Mouse (Mus musculus) midbrain, embryonic 11.5 days (tissue): ENCODE data around the gene Lef1. TPM values are rescaled to one million over a fixed set of nuclear protein-coding genes. Genes with fewer than 3 reads are reported as not detected.

Experiments
- ATAC-seq: fragments of 200-750 bp; cut with Nextera tagmentation; 2 replicates; pipeline ENCODE4 v1.8.0; 2017; ENCODE audit warnings: moderate TSS enrichment, moderate library complexity; ENCODE audit not compliant: low FRiP score
- DNase-seq: peaks from one replicate; pipeline ENCODE4 v3.0.0; 2015; ENCODE audit warnings: low spot score; ENCODE audit errors: missing footprints
- H3K27ac ChIP-seq: fragments of 300-500 bp; sonication (generic); 2 replicates; pipeline ENCODE4 v1.5.1; 2014; ENCODE audit warnings: low read depth, low read length
- H3K27me3 ChIP-seq: fragments of 300-500 bp; sonication (generic); 2 replicates; pipeline ENCODE4 v1.6.1; 2014; ENCODE audit warnings: mild to moderate bottlenecking, low read length, moderate library complexity, mixed read lengths; ENCODE audit not compliant: control insufficient read depth, insufficient read depth
- H3K36me3 ChIP-seq: fragments of 300-500 bp; sonication (generic); 2 replicates; pipeline ENCODE4 v1.6.1; 2014; ENCODE audit warnings: mild to moderate bottlenecking, low read length, moderate library complexity, mixed read lengths; ENCODE audit not compliant: control insufficient read depth, insufficient read depth
- H3K4me1 ChIP-seq: fragments of 300-500 bp; sonication (generic); 2 replicates; pipeline ENCODE4 v1.6.1; 2014; ENCODE audit warnings: low read length; ENCODE audit not compliant: control insufficient read depth, insufficient read depth
- H3K4me2 ChIP-seq: fragments of 300-500 bp; sonication (generic); 2 replicates; pipeline ENCODE4 v1.6.1; 2014; ENCODE audit warnings: mild to moderate bottlenecking, moderate library complexity
- H3K4me3 ChIP-seq: fragments of 300-500 bp; sonication (generic); 2 replicates; pipeline ENCODE4 v1.5.1; 2014; ENCODE audit warnings: low read depth, low read length
- H3K9ac ChIP-seq: fragments of 300-500 bp; sonication (generic); 2 replicates; pipeline ENCODE4 v1.6.1; 2014; ENCODE audit warnings: low read length
- H3K9me3 ChIP-seq: fragments of 300-500 bp; sonication (generic); 2 replicates; pipeline ENCODE4 v1.6.1; 2016; ENCODE audit warnings: low read length; ENCODE audit not compliant: control insufficient read depth
- WGBS: fragments of 180-500 bp; shearing (Covaris S2); extraction: QIAGEN DNeasy Blood & Tissue Kit; methylation state at CpG from one replicate; pipeline ENCODE4 v1.1.7; 2014; 5-methylcytosine and 5-hydroxymethylcytosine counted together
- polyA plus RNA-seq: library from polyadenylated mRNA; unstranded; fragments of >200 nt; fragmentation: Nextera tagmentation; extraction: Ambion mirVana; gene quantifications from 2 replicates; pipeline ENCODE4 v1.2.1, GENCODE M21; 2014

Lef1 gene
- polyA plus RNA-seq, 1 experiment from 2014 or later, result 66.9 TPM

DNA sequence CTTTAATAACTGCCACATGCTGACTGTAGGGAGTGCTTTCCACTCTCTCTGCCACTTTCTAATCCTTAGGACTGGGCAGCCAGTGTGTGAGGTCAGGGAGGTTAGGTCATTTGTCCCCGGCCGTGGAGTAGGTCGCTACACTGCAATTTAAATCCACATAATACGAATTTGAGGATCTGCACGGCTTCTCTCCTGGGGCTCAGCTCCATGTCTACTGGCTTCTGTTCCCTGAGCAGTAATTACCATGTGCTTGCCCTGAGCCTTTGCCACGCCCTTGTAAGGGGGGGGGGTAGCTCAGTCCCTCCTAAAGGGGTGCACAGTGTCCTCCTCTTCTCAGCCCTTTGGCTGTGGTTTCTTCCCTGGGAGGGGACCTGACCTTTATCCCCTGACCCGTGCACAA is 92.0 kb downstream of the Lef1 start:
- Histone ChIP-seq H3K27ac (no peak overlapping the region), H3K9me3 (no peaks in the 10 kb centered on the region), H3K4me3 (no peak overlapping the region), H3K4me1 (peaks cover 7% of the 10 kb centered on the region), H3K27me3 (no peaks in the 10 kb centered on the region), H3K4me2 (no peak overlapping the region), H3K36me3 (no peaks in the 10 kb centered on the region), H3K9ac (no peak overlapping the region)
- ATAC-seq, result peak; percentile 67
- peak; percentile 88 for DNase-seq
- 23% methylated on average over 7 of the region's 7 CpGs for WGBS

DNA sequence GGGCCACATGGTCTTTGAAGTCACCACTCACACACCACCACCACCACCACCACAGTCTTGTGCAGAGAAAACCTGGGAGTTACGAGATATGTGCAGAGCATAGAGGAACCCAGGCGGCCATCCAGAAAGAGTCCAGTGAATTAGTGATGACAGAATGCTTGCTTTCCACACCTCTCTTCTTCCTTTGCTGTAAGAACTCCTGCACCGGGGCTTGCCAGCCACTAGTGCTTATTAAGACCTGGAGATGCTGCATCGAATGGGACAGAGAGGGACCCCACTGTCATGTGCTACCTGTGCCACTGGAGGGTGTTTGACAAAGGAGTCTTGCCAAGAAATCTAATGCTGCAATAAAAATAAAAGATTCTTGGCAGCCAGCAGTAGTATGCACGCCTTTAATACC is 97.6 kb downstream of the Lef1 start:
- ATAC-seq (no peak; the same call in 1 of the 2 replicates), DNase-seq (no peak)
- no peaks in the 10 kb centered on the region for H3K9me3 ChIP-seq
- H3K27me3 ChIP-seq, result no peaks in the 10 kb centered on the region
- WGBS, result 84% methylated on average over 5 of the region's 5 CpGs
- H3K27ac ChIP-seq, result no peak overlapping the region
- no peak overlapping the region for H3K4me3 ChIP-seq
- H3K4me1 ChIP-seq, result peaks cover 4% of the 10 kb centered on the region
- H3K9ac ChIP-seq, result no peak overlapping the region
- no peaks in the 10 kb centered on the region for H3K36me3 ChIP-seq
- H3K4me2 ChIP-seq, result no peak overlapping the region

DNA sequence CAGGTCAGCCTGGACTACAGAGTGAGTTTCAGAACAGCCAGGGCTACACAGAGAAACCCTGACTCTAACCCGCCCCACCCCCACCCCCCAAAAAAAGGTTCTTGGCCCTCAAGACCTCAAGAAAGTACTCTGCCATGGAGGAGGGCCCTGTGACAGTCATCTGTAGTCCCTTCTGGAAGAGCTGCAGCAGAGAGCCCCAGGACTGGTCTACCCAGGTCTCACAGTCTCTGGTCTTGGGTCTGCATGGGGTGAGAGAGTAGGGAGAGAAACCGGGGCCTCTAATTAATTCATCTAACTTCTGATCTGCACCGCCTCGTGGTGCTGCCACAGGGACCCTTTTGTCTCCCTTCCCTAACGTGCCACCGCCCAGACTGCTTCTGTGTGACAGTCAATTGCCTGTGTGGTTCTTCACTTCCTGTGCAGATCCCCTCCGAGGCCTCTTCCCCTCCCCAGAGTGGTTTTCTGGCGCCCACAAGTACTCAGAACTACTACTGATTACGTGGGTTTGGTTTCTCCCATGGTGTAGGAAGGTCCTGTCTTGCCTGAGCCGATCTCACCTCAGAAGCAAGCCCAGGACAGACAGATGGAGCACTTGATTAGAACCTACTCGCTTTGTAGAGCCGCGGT is 98.1 kb downstream of the Lef1 start:
- no peak overlapping the region for H3K27ac ChIP-seq
- no peak for DNase-seq
- H3K9me3 ChIP-seq, result no peaks in the 10 kb centered on the region
- H3K4me1 ChIP-seq, result peaks cover 4% of the 10 kb centered on the region; the same call in 1 of the 2 replicates
- WGBS, result 60% methylated on average over 13 of the region's 13 CpGs
- no peaks in the 10 kb centered on the region for H3K36me3 ChIP-seq
- H3K4me3 ChIP-seq, result no peak overlapping the region
- ATAC-seq, result peak; percentile 66
- H3K9ac ChIP-seq, result no peak overlapping the region
- no peaks in the 10 kb centered on the region for H3K27me3 ChIP-seq
- no peak overlapping the region for H3K4me2 ChIP-seq

DNA sequence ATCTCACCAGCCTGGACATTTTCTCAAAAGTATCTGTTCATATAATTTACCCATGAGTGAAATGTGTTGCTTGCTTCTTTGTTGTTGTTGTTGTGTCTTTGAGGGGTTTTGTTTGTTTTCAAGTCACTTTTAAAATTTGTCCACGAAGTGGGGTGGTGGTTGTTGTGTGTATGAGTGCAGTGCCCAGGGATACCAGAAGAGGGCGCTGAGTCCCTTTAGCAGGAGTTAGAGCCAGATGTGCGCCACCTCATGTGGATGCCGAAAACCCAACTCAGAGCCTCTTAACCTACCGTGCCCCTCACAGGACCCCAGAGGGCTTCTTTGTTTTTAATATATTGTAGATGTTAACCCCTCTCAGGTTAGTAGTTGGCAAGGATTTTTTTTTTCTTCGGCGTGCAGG is 101.9 kb downstream of the Lef1 start:
- Histone ChIP-seq H3K4me3 (no peak overlapping the region), H3K36me3 (no peaks in the 10 kb centered on the region)
- WGBS, result 82% methylated on average over 7 of the region's 7 CpGs

DNA sequence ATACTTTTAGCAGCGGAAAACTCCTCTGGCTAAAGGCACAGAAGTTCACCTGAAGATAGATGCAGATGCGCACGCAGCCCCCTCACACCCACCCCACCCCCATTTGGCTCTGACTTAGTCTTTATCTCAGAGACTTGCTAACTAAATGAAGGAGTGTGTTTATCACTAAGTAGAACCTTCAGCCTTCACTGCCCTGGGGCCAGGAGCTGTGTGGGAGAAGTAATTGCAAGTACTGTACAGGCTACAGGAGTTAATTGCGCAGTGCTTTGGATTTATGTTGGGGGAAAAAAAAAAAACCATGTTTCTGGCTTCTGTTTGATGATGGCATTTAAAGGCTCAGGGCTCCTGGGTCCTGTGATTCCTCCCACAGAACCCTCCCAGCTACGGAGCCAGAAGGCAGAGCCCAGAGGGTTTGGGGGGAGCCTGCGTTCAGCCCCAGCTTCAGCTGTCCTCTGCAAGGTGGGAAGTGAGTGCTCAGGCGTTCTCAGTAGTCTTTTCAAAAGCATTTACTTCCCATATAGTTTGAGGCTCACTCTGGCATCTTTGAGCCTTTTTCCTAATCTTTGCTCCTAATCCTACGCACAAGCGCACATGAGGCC is 103.9 kb downstream of the Lef1 start:
- ATAC-seq, result no peak
- H3K27ac ChIP-seq, result no peak overlapping the region
- WGBS, result 90% methylated on average over 9 of the region's 9 CpGs

More for the DNA sequence above, 101.9 kb downstream of the Lef1 start:
- Histone ChIP-seq H3K27me3 (no peaks in the 10 kb centered on the region), H3K9me3 (no peaks in the 10 kb centered on the region), H3K27ac (no peak overlapping the region), H3K4me1 (peaks cover 4% of the 10 kb centered on the region; the same call in 1 of the 2 replicates), H3K4me2 (no peak overlapping the region), H3K9ac (no peak overlapping the region)
- ATAC-seq (no peak), DNase-seq (no peak)

DNA sequence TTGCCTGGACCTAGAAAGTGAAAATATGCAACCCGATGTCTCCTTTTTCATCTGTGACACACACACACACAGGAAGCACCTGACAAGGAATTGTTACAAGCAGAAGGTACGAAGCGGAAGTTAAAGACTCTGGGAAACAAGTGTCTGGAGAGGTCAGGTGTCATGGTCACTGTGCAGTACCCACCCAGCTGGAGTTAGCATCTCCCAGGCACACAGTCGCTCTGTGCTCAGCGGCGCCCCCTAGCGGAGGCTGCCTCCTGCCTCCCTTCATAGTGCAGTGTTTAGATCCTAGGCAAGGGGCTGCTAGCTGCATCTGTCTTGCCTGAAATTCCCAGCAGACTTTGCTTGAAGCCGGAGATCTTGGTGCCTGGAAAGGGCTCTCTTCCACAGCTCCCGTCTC is 104.6 kb downstream of the Lef1 start:
- Histone ChIP-seq H3K4me2 (no peak overlapping the region), H3K9ac (no peak overlapping the region), H3K36me3 (no peaks in the 10 kb centered on the region), H3K27ac (no peak overlapping the region), H3K9me3 (no peaks in the 10 kb centered on the region), H3K4me1 (no peaks in the 10 kb centered on the region), H3K4me3 (no peak overlapping the region), H3K27me3 (no peaks in the 10 kb centered on the region)
- ATAC-seq (no peak), DNase-seq (peak; percentile 91)
- WGBS, result 72% methylated on average over 9 of the region's 9 CpGs

More for the DNA sequence above, 103.9 kb downstream of the Lef1 start:
- Histone ChIP-seq H3K4me1 (no peaks in the 10 kb centered on the region), H3K9me3 (no peaks in the 10 kb centered on the region), H3K4me3 (no peak overlapping the region), H3K36me3 (no peaks in the 10 kb centered on the region), H3K9ac (no peak overlapping the region), H3K27me3 (no peaks in the 10 kb centered on the region), H3K4me2 (no peak overlapping the region)
- DNase-seq, result no peak

DNA sequence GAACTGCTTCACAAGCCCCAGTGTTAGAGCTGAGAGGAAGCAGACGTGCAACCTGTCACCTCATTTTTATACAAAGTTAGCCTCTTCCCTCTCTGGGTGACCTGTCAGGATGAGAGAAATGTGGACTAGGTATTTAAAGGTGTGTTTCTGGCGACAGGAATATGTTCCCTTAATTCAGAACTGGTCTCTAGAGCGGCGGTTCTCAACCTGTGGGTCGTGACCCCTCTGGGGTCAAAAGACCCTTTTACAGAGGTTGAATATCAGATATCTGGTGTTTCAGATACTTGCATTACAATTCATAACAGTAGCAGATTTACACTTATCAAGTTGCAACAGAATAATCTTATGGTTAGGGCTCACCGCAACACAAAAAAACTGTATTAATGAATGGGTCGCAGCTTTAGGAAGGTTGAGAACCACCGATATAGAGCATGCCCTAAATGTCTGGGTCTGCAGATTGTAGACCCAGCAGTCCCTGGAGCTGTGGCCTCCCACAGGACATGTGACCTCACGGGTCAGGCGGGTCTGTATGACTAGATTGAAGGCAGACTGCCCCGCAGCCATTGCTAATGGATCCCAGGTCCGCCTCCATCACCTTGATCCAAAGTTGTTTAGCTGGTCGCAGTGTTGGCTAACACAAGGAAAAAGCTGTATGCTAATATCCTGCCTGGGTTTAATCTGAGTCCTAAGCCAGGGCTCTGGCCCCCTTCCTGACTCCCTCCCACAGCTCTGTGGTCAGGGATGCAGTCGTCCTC is 108.5 kb downstream of the Lef1 start:
- Histone ChIP-seq H3K36me3 (no peaks in the 10 kb centered on the region; the same call in 1 of the 2 replicates), H3K27me3 (no peaks in the 10 kb centered on the region), H3K27ac (no peak overlapping the region), H3K4me1 (no peaks in the 10 kb centered on the region), H3K4me3 (no peak overlapping the region), H3K9ac (no peak overlapping the region), H3K4me2 (no peak overlapping the region), H3K9me3 (no peaks in the 10 kb centered on the region)
- no peak for ATAC-seq
- DNase-seq, result no peak
- WGBS, result 87% methylated on average over 14 of the region's 14 CpGs

DNA sequence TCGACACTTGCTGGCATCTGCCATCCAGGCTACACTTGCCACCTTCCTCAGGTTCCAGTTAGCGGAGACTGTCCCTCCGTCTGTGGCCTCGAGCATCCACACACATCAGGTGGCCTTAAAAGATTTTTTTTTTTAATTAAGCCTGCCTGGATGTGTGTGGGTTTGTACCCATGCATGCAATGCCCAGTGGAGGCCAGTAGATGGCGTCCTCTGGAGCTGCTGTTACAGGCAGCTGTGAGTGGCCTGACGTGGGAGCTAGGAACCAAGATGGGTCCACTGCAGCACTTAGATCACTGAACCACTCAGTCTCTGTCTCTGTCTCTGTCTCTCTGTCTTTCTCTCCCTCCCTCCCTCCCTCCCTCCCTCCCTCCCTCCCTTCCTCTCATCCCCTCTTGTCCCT is 117.8 kb downstream of the Lef1 start:
- ATAC-seq (no peak), DNase-seq (no peak)
- no peak overlapping the region for H3K9ac ChIP-seq
- WGBS, result 71% methylated on average over 6 of the region's 6 CpGs
- H3K4me3 ChIP-seq, result no peak overlapping the region
- H3K36me3 ChIP-seq, result no peaks in the 10 kb centered on the region; the same call in 1 of the 2 replicates
- no peaks in the 10 kb centered on the region for H3K9me3 ChIP-seq
- H3K4me2 ChIP-seq, result no peak overlapping the region
- no peaks in the 10 kb centered on the region for H3K27me3 ChIP-seq
- no peaks in the 10 kb centered on the region for H3K4me1 ChIP-seq
- no peak overlapping the region for H3K27ac ChIP-seq

DNA sequence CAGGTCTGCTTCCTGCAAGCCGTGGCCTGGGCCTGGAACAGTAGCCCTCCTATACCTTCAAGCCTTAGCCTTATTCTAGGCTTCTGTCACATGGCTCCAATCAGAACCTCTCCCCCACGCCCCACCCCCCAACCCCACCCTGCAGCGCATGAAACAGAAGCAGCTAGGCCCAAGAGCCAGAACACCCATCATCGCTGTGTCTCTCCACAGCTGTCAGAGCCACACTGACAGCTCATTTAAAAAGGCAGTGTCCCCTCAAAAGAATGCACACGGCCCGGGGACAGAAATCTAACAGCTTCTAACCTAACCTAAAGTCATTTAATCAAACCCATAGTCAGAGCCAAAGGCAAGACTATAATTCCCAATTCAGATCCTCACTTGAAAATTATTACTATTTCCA is 126.8 kb downstream of the Lef1 start:
- DNase-seq (no peak), ATAC-seq (no peak)
- Histone ChIP-seq H3K9me3 (no peaks in the 10 kb centered on the region), H3K27me3 (no peaks in the 10 kb centered on the region), H3K4me1 (no peaks in the 10 kb centered on the region), H3K4me3 (no peak overlapping the region), H3K4me2 (no peak overlapping the region), H3K9ac (no peak overlapping the region), H3K27ac (no peak overlapping the region), H3K36me3 (no peaks in the 10 kb centered on the region)
- 82% methylated on average over 6 of the region's 6 CpGs for WGBS
